Mouse (Mus musculus) embryo, embryonic 11 days (tissue): ENCODE measurements around the gene Nabp1.
A peak's percentile ranks its signal among the peaks of the same experiment; 100 is the strongest.

Source experiments
- DNase-seq: peaks from one replicate; pipeline ENCODE4 v3.0.0-alpha.2; 2015

The Nabp1 gene

DNA sequence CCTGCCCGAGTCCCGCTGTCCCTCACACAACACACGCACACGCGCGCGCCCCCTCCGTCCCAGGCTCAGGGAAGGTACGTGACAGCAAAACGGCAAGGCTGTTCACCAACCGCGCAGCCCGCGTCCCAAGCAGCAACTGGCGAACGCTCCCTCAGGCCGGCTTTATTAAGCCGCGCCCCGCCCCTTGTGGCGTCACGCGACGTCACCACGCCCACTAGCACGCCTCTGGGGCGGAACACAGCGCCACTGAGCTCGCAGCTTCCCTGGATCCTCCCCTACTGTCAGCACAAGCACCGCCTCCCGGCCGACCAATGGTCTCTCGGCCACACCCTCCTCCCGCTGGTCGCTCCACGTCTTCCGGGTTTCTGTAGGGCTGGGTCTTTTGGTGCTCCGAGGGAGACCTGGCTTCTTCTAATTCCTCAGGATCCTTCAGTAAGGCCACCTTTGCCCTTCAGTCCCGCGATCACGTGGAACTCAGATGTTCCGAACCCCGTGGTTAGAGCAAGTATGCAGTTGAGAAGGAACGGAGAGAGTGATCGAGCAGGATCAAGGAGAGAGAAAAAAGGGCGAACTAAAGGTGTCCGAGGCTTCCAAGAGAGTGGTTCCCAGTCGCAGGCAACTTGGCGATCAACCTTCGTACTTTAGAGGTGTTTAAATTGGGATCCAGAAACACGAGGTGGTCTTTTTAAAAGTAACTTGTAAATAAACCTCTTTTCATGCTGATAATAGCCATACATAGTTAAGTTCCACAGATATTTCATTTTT, at the start of gene Nabp1:
Gene Nabp1, minus strand, starts transcription at position 164 of the 765 bp plus-strand sequence.
- peak; percentile 98 for DNase-seq

DNA sequence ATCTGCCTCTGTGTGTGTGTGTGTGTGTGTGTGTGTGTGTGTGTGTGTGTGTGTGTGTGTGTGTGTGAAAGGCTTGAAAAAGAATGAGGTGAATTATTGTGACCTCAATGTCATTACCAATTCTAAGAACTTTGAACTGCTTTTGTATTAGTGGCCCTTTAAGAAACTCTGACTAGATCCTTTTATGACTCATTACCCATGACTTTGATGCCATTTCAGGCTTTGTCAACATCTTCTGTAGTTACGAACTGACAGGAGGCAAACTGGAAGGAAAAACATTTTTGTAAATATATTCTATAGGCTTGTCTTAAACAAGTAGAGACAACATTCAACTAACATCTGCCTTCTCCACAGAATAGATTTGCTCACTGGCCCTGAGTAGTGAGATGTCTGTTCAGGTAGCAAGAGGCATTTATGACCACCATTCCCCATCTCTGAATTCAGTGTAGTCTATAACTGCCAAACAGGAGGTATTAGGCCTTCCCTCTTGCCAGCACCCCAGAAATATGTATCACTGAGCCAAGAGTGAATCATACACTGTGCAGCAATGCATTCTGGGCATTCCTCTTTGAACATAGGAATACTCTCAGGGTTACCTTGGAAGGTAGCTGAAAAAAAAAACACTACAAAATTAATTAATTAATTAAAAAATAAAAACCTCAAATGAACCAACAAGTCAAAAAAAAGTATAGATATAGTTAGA, 47.5 kb upstream of the Nabp1 start:
- no peak for DNase-seq

DNA sequence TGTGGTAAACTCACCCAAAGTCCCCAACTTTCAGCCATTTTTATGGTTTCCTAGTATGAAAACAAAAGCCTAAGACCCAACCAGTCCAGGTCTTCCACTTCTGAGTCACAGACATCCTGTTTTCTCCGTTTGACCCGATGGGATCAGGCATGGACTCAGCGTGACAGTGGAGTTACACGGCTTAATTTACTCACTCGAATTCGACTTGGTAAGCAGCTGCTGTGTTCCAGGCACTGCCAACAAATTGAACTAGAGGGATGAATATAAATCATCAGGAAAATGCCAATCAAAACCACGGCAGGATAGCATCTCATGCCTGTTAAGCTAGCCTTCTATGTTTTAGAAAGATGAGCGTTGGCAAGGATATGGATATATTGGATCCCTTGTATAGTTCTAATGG, 43.4 kb upstream of the Nabp1 start:
- no peak for DNase-seq

DNA sequence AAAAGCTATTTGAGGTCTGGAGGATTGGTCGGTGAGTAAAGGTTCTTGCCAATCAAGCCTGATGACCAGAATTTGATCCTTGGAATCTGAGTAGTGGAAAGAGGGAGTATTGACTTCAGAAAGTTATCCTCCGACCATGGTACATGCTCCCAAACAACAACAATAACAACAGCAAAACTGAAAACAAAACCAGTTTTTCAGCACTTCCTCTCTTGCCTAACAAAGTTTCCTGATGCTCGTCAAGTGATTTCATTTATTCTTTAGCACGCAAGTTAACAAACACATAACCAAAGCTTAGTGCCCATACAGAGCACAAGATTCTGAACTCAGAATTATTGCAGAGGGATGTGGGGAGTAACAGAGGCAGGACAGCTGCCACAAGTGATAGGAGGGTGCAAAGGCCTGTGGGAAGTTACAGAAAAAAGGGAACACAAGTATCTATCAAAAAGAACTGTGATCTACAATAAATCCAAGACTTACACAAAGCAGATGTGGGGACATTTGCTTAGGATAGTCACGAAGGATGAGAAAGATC, 42.1 kb upstream of the Nabp1 start:
- DNase-seq: no peak

DNA sequence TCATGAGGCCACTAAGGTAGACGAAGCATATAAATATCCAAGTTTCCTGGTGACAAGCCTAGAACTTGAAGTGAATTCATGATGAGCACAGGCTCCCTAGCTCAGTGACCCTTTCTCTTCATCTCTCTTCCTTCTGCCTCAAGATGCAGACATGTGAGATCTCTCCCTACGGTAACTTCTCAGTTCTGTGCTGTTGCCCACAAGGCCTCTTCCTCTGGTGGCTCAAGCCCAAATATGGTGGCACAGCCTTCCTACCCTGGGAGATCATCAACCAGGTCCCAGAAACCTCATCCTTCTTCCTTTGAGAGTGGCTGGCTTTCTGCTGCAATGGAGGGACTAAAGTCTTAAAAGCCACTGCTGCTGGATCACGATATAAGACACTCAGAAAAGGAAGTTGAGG, 40.9 kb upstream of the Nabp1 start:
- no peak for DNase-seq

DNA sequence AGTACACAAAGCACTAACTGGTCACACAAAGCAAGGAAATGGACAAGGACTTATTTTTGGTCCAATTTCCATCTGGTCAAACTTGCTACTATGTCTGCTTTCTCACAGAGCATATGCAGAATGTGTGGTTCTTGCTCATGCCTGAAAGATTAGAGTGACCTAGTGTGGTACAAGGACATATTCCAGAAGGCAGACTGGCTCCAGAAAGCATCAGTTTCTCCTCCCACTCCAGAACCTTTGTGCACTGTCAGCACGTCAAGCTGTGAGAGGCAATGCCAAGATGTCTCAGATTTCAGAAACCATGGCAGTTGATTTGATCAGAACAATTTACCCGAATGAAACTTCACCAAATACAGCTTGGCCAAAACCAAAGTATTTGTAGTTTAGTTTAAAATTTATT, 37.4 kb upstream of the Nabp1 start:
- no peak for DNase-seq

DNA sequence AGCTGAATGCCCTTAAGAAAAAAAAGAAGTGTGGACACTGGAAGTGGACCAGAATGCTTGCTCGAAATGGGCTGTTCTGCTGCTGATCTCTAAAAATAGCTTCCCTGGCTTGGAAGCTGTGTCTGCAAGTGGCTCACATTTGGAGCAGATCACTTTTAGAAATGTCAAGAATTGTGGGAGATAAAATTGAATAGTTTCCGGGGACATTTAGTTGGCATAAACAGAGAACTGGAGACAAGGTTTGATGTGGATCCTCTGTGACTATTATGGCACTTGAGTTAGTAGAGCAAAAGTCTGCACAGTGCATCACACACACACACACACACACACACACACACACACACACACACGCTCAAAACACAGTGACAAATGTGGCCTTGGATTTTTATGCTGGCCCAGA, 36.8 kb upstream of the Nabp1 start:
- no peak for DNase-seq

DNA sequence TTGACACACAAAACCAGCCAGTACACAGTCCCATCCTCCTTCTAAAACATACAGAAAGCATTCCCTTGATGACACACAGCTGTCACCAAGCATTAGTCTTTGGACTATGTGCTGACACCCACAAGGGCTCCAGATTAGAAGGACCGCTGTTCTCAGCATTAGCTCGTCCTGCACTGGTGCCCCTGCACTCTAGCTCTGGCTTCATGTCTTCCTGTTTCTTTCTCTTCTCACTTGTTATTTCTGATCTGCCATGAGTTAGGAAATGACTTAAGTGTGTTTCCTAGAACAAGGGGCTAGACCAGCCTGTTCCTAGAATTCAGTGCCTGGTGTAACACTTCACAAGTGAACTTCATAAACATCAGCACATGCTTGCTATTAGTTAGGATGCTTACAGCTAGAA, 36.2 kb upstream of the Nabp1 start:
- DNase-seq: no peak

DNA sequence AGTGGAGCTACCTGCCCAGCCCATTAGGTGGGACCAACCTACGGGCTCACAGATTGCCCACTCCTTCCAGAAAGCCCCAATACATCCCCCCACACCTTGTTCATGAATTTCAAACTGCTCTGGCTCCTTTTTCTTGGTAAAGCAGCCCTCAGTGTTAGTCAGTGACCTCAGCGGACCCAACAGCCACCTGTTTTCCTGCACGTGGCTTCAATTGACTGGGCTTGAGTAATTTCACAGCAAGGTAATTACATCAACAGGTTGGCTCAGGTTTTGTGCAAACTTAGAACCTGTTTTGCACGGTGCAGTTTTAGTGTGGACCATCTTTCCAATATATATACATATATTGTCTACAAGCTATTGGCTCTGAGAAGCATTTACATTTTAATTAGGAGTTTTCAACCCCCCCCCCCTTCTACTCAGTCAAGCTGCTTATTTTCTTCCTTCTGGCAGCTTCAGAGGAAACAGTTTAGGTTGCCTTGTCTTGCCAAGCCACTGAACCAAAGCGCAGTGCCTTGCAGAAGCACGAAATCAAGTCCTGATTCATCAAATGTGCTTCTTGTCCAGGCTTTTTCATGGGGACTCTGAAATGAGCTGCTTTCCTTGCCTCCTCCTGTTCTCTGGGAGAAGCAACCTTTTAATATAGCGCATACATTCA, 35.0 kb upstream of the Nabp1 start:
- no peak for DNase-seq

DNA sequence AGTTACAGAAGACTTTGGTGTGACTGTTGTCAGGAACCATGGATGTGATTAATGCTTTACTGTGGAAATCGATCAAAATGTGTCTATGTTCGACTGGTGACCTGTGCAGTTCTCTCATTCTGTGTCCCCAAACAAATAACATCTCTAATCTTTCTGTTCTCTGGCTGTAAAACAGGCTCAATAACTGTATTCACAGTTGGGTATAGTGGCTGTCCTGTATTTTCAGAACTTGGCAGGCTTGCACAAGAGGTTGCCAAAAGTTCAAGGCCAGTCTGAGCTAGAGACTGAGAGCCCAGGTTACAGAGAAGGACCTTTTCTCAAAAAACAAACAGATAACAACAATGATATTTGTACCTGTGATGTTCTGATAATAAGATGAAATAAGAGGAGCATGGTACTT, 34.1 kb upstream of the Nabp1 start:
- DNase-seq: no peak

DNA sequence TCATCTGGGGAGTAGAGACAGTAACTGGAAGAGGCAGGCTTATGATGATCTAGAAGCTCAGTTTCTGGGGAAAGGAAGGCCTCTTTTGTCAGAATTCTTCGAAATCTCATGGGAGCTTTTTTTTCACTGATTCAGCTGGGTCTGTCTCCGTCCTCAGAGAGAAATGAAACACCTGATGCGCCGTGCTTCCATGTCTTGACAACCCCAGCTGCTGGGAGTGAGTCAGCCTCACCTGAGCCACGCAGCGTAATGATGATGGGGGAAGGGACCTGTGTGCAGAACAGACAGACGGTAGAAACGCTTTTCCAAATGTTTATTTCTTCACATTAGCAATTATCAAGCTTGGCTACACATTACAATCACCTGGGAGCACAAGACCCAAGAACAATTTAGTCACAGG, 31.6 kb upstream of the Nabp1 start:
- no peak for DNase-seq

DNA sequence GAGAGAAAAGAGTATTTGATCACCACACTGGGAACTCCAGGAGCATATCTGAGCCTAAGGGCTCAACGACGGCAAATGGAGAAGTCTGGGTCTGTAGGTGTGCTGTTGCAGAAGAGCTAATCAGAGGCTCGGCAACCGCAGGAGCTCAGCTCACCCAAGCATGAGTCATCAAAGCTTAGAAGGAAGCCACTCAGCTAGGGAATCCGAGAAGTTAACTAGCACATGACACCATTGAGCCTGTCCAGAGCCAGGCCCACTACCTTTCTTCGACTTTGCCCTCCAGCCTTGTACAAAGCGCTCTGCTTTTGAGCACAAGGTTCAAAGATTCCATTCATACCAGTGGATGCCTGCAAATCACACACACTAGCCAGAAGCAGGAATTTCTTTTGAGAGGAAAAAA, 30.9 kb upstream of the Nabp1 start:
- peak; percentile 57 for DNase-seq

DNA sequence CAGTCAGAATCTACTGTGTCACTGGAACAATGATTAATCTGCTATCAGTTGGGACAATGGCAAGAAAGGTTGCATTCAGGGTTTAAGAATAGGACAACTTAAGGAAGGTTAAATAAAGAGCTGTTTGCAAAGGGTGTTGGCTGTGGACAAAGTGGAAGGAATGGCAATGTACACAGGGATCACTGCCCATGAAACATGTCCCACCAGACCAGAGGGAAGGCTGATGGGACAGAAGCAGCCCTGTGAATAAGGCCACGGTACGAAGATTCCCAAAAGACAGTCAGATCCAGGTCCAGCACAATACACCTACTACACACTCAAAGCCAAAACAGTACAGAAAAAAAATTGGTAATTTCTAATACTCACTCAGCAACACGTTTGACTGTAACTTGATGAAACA, 30.3 kb upstream of the Nabp1 start:
- no peak for DNase-seq

DNA sequence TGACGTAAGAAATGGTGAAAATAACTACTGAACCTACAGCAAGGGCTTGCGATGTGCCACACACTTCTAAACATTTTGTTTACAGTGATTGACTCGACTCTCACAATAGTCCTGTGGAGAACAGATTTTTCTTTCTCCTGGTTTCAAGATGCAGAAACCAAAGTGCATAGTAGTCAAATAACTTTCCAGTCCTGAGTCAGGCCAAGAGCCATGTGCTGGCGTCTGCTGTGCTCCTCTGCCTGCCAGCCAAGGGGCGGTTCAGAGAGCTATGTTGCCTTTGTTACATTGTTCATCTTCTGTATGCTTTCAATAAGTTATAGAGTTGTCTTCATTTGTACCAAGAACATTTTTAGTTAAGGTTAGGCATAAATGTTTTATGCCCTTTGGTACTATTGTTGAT, 29.2 kb upstream of the Nabp1 start:
- DNase-seq: no peak

DNA sequence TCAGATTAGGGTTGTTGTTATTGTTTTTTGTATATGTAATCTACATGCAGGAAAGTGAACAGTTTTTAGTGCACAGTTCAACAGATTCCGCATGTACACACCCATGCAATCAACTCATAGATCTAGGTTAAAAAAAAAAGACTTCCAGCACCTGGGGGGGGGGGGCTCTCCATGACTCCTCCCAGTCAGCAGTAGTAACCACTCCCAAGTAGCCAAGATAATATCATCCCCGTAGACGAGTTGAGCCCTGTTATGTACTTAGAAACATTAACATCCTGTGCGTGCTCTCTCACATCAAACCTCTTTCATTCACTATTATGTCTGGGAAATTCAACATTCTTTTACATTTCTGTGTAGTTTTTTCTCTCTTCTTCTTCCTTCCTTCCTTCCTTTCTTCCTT, 28.0 kb upstream of the Nabp1 start:
- no peak for DNase-seq

DNA sequence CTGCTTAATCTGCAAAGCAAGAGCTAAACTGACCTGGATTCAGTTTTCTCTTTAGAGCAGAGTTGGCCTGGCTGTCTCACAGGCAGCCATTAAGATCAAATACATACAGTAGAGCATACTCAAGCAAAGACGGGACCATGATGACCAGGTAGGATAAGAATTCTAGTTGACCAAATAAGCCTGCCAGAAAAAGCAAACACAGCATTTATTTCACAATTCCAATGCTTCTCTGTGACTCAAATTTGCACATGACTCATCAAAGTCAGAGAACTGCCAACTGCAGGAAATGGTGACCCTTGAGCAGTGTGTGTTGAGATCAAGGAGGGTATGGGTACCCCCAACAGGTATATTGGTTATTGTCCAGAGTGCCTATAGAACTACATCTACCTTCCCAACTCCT, 27.4 kb upstream of the Nabp1 start:
- no peak for DNase-seq

DNA sequence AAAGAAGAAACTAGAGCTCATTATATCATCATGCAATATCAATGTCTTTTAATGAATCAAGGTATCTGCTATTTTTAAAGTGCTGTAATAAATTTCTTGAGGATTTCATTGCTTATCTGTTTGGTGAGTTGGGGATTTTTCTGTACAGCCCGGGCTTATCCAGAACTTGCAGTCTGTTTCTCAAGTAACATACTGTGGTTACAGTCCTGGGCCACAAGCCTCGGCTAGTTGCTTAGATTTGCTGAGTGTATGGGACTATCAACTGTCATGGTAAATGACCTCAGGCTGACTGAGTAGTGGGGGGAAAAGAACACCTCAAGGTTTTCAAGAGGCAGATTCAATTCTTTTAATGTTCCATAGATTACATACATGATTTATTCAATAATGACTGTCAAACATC, 24.8 kb upstream of the Nabp1 start:
- DNase-seq: no peak

DNA sequence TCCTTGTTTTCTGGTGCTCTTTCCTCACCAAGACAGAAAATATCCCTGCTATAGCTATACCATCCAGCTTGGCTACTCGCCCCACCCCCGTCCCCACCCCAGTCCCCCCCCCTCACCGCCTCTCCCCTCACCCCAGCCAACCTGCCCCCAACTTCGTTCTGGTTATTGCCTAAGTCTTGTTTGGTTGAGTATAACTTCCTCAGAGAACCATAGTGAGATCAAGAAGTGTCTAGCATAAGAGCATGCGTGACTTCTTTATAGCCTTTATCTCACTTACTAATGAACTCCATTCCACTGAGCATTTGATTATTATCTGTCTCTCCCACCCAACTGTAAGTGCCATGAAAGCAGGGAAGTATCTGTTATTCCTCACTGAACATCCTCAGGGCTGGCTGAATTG, 24.1 kb upstream of the Nabp1 start:
- no peak for DNase-seq

DNA sequence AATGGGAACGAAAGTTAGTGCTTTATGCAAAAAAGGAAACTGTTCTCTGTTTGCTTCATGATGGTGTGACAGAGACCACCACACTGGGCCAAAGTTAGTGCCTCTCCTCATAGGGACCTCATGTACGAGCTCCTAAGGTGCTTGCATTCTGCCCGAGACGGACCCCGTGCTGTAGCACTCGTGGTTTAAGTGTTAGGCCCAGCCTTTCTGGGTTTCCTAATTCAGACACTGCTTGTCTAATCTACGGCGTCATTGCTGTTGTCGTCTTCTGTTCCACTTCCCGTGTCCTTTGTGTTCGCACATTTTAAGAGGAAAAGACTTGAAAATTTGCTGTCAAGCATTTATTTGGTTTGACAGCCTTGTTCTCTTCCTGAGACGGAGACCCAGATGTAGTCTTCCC, 23.0 kb upstream of the Nabp1 start:
- DNase-seq: no peak

DNA sequence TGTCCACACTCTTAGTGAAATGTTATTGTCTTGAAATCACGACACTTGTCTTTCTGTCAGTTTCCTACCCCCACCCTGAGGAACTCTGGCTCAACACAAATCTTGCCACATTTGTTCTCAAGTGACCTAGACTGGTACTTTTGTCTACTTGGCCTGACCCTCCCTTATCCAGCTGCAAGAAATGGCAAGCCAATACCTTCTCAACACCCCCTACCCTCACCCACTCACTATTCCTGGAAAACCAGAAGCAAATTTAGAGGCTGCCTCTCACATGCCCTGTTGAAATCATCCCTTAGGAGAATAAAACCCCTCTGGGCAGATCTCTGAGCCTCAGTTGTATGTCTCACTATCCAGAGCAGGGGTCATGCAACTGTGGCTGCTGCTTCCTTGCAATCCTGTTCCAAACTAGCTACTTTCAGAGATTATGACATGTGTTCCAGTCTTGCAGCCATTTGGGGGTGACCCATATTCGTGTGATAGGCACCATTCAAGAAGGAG, 20.4 kb upstream of the Nabp1 start:
- no peak for DNase-seq

DNA sequence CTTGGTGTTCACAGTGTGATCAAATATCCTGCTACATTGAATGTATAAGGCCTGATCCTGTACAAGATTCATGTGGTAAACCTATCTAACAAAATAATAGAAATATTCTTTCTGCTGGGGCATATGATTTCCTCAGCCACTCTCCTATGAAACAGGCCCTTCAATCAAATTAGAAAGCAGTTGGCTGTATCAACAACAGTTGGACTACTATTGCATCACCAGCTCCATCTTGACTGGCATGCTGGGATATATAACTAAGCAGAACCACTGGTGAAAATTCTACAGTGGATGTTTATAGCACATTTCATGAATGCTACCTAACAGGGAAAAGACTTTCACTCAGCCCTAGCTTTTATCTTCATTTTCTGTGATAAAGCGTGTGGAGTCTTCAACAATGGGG, 17.9 kb upstream of the Nabp1 start:
- DNase-seq: no peak

DNA sequence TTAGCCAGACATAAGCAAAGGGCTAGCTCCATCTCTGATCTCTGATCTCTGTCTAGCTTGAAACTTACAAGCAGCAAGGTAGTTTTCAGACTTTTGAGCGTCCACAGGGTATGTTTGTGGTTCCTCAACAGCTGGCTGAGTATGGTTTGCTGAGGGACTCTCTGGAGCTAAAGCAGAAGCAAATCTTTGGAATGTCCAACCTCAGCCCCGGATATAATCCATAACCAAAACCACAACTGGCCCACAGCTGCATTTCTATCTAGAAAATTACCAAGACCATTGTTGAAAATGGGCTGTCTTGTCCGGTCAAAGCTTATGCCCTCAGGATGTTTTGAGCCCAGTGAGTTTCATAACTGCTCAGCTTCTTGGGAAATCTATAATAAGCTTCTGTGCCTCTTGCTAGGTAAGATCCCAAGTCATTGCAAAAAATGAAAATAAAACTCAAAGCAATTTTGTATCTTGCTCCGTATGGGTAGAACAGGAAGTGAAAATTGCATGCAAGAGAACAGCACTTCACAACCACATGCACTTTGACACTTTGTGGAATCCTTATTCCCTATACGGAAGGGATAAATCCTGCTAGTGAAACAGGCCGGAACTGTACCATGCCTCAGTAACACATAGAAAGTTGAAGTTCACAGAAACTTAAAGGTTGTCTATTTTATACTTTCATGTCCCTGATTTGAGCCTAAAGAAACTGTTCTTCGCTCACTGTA, 15.5 kb upstream of the Nabp1 start:
- DNase-seq: no peak

DNA sequence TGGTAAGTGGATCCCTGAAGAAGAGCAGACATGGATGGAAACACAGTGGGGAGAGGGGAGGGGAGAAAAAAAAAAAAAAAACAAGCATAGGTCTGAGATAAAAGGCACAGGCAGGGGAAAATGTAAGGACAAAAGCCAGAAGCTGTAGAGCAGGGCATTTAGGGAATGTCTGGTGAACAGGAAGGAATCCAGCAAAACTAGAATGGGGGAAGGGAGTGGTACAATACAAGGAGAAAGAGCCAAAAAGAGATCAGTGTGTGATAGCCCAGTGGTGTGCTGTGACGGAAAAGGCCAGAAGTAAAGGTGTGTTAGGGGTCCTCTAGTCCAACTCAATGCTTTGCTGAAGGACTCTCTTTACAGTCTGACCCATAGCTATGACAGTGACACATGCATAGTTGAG, 8.1 kb upstream of the Nabp1 start:
- DNase-seq: no peak
